Mouse (Mus musculus) gastrocnemius, postnatal 4 days (tissue): ENCODE measurements around the gene Thy1. TPM values are rescaled to one million over a fixed set of nuclear protein-coding genes. Genes with fewer than 3 reads are reported as not detected.
A peak's percentile ranks its signal among the peaks of the same experiment; 100 is the strongest.

ENCODE experiments used
- DNase-seq, 2 experiments: peaks; one replicate each; pipeline ENCODE4 v3.0.0; 2021 to 2022; ENCODE audit warnings: low spot score in 2 of 2, mixed read lengths in 2 of 2
- long read RNA-seq, 2 experiments: library from polyadenylated mRNA; stranded (forward); transcript quantifications; one replicate each; pipeline ENCODE4 v2.0.0; 2021
- total RNA-seq, 2 experiments: library from RNA; stranded (reverse); gene quantifications; 2 replicates each; pipeline ENCODE4 v1.2.3; 2021

The Thy1 gene
- total RNA-seq: 10 to 100 TPM; 21.7 to 33.0 TPM
- long read RNA-seq, experiment 1, partial matches to known transcripts: 1 of 3 reads
- long read RNA-seq, experiment 1, other reads (novel, unspliced or antisense): 0 of 3 reads
- long read RNA-seq, experiment 2, partial matches to known transcripts: 1 of 4 reads
- long read RNA-seq, experiment 2, other reads (novel, unspliced or antisense): 0 of 4 reads

- DNase-seq: peak in 1 of 2 experiments; percentile 40
Measured at GRCm38 (mm10) chr9:44042836-44043707, at the start of gene Thy1. Gene Thy1, plus strand, starts transcription at chr9:44043384.

DNA sequence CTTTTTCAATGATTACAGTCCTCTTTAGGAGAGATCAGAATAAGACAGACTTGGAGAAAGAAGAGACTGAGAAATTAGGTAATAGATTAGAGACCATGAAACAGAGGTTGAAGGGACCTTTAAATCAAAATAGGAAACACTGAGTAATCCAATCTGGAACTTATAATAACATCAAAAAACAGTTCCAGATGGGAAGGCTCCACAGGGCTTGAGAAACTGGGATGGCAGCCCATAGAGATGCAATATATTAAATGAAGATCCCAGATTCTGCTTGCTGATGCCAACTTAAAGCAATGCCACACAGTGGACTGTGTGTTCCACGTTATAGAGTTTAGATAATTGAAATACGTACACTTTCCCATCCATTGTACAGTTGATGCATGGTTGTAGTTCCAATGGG lies 45.5 kb upstream of the Thy1 start:
- no peak for DNase-seq

GRCm38 (mm10) chr9:43998851-43999250 lies 44.3 kb upstream of the Thy1 start:
- DNase-seq: no peak

DNA sequence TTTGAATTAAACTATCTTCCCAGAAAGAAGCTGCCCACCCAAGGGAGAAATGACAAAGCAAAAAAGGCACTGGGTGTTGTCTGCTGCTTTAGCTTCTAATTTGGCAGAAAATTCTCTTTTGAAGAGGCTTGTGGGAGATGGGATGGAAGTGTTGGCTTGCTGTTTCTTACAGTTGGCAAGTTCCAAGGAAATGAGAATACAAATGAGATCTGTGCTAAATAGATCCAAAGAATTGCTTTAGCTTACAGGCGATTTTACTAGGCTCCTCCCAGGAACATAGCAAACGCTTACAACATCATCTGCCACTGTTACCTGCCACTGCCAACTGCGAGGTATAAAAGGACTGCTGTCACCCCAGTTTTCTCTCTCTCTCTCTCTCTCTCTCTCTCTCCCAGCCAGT lies 38.8 kb upstream of the Thy1 start:
- DNase-seq: no peak

DNA sequence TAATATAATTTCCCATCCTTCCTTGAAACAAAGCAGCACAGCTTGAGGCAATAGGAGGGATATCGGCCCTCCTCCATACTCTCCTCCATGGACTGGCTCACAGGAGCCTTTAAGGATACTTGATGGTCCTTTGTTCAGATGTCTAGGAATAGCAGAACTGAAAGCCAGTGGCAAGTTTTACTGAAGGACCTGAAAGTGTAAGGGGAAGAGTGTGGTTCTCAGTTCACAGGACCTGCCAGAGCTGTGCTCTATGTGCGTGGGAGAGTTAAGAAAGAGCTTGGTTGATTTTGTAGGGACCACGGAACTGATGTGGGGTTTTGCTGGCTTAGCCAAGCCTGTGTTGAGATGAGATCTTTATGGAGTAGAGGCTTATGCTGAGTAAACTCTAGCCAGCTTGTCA lies 37.9 kb upstream of the Thy1 start:
- DNase-seq: no peak

DNA sequence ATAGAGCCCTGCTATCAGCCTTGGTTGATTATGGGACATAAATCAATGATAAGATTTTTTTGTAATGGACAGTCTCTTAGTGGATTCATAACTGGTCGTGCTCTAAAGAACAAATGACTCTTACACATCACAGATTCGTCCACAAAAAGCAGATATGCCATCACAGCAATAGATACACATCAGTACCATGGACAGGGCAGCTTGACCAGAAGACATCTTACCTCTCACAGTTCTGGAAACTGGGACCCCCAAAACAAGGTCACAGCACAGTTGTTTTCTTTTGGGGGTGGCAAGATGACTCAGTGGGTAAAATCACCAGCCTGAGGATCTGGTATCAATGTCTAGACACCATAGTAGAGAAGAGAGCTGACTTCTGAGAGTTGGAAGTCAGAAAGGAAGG lies 35.9 kb upstream of the Thy1 start:
- no peak for DNase-seq

DNA sequence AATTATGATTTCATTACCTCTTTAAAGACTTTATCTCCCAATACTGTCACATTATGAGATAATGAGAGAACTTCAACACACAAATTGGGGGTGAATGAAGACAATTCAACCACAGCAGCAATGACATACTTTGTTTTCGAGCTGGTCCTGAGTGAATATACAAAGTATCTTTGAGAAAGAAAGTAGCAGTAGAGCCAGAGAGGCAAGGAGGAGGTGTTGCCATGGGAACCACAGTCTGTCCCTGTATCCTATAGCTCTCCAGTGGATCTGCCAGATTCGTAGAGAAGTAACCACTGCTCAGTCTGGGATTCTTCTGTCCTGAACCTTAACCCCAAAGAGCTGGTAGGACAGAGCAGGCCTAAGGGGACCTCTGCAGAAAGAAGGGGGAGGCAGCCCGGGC lies 35.2 kb upstream of the Thy1 start:
- no peak for DNase-seq

- no peak for DNase-seq
Measured at GRCm38 (mm10) chr9:44010900-44011299, 32.3 kb upstream of the Thy1 start.

GRCm38 (mm10) chr9:44011668-44012067 lies 31.5 kb upstream of the Thy1 start:
- no peak for DNase-seq

DNA sequence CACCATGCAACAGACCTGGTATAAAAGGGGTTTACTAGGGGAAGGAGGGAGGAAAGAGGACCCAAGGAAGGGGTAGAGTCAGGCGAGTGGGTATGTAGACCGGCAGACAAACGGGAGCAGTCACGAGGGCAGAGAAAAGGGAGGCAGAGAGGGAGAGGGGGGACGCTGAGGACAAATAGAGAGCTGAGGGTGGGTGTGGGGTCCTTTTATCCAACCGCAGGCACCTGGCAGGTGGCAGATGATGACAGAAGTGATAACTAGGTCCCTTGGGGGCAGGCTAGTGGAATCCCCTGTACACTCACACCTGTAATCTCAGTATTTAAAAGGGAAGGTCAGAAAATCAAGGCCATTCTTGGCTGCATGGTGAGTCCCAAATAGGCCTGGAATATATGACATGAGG lies 31.0 kb upstream of the Thy1 start:
- DNase-seq: no peak

- peak in 1 of 2 experiments; percentile 29 for DNase-seq
Measured at GRCm38 (mm10) chr9:44012761-44013301, 30.4 kb upstream of the Thy1 start.

DNA sequence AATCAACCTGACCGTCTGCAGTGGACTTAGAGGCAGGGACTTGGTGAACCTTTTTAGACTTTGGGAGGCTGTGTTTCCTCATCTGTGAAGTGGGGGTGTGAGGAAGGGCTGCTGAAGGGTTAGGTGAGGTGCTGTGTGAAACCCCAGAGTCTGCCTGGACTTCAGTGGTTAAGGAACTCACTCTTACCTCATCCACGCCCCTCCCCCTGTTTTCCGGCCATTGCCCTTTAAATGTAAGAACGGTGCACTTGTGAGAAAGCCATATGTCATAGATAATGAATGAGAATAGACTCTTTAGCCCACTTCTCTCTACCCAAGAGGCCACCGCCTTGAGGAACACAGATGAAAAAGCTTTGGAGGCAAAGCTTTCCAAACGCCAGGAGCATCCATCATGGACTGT lies 29.4 kb upstream of the Thy1 start:
- DNase-seq: no peak

GRCm38 (mm10) chr9:44016304-44016703 lies 26.9 kb upstream of the Thy1 start:
- DNase-seq: peak in 1 of 2 experiments; percentile 21

DNA sequence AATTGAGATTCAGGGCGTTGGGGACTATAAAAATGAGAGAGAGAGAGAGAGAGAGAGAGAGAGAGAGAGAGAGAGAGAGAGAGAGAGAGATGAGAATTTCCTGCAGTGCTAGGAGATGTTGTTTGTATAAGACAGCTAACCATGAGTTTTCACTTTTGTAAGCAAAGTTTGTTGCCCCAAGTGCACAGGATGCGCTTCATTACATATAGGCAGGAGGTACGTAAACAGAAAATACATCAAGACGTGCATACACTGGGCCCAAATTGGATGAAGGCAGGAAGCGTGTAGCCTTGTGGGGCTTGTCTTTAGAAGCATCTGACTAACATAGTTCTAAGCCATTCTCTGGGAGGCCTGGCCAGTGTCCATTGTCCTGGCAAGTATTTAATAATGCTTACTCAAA lies 25.3 kb upstream of the Thy1 start:
- DNase-seq: no peak

- DNase-seq: no peak
Measured at GRCm38 (mm10) chr9:44020001-44020400, 23.2 kb upstream of the Thy1 start.

DNA sequence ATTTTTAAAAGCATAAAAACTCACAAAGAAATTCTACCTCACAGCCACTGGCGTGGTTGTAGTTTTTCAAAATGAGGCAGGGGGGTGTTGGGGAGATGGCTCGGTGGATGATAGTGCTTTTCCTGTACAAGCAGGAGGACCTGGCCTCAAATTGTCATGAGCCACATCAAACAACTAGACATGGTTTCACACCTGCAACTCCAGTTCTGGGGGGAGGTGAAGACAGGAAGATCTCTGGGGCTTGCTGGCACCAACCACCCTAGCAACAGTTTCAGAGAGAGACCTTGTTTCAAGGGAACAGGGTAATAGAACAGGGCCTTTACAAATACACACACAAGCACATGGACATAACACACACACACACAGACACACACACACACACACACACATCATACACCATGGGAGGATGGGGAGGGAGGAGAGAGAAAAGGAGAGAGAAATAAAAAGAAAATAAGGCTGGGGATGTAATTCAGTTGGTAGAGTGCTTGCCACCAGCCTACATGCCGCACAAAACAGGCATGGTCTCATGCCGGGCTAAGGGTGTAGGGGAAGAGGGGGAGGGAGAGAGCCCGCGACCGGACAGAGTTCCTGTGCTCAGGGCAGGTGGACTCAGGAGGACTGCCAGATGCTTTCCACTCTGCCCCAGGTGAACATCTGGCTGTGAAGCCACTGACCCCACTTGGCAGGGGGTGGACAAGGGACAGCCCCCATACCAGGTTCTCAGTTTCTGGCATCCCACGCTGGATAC lies 20.9 kb upstream of the Thy1 start:
- no peak for DNase-seq

GRCm38 (mm10) chr9:44024096-44024495 lies 19.1 kb upstream of the Thy1 start:
- DNase-seq: no peak

DNA sequence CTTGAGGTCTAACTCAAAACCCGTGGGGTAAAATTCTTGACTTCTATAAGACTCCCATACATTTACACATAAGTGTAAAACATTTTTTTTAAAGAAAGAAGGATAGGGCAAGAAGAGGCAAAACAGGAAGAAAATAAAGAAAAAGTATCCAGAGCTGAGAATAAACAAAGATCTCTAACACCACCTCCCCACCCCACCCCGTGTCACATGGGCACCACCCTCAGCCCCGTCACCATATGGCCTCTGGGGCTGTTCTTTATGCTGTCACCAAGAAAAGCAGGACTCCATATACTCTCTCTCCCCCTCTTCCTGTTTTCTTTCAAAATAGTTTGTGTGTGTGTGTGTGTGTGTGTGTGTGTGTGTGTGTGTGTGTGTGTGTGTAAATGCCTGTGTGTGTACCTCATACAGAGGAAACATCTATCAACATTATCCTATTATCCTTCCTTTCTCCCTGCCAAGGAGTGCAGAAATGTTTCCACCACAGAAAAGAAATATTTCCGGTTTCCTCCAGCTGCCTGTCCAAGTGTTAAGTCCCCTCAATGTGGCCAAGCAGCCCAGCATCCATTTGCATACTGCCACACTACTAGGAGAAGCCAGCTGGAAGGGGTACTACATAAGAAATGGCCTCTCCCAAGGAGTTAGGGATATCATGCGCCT lies 13.5 kb upstream of the Thy1 start:
- no peak for DNase-seq

- no peak for DNase-seq
Measured at GRCm38 (mm10) chr9:44030646-44031045, 12.5 kb upstream of the Thy1 start.

DNA sequence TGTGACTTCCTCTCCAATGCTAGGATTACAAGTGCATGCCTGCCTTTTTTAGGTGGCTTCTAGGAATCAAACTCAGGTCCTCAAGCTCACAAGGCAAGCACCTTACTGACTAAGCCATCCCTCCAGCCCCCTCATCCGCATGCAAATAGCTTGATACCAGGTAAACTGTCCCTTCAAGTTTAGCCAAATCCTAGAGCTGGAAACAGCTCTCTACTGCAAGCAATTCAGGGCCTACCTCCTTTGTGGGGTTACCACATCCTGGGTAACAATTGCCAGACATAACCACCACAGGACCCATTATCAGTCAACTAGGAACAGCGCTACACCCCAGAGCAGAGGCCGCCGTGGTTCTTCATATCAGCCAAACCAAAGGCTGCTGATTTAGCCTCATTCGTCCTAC lies 12.1 kb upstream of the Thy1 start:
- no peak for DNase-seq

DNA sequence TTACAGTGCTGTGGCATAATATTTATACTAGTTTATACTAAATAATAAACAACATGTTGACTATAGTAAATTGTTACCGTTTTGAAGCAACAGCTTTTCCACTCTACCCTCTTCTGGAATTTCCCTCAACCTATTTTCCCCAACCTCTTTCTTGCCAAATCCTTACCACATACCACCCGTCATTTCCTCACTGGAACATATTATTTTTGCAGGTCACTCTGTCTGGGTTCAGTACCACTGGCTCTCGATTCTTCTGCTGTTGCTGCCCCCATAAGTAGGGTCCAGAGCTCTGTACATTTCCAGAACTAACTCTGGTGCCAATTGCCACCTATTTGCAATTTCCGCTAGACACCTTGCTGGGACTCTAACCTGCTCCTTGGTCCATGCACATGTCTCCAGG lies 11.2 kb upstream of the Thy1 start:
- DNase-seq: no peak
